Mouse (Mus musculus) myocyte (in vitro differentiated cells): ENCODE measurements around the gene Cask. TPM values are rescaled to one million over a fixed set of nuclear protein-coding genes. Genes with fewer than 3 reads are reported as not detected.

ENCODE experiments used
- H3K27me3 ChIP-seq: one replicate; pipeline ENCODE4 v1.6.1; 2011; ENCODE audit not compliant: control insufficient read depth, insufficient read depth, insufficient read length
- H3K36me3 ChIP-seq: one replicate; pipeline ENCODE4 v1.6.1; 2011; ENCODE audit not compliant: control insufficient read depth, insufficient read depth
- H3K4me2 ChIP-seq: one replicate; pipeline ENCODE4 v1.6.1; 2011; ENCODE audit warnings: low read depth, control low read depth
- H3K4me3 ChIP-seq: one replicate; pipeline ENCODE4 v1.5.1; 2011; ENCODE audit warnings: mild to moderate bottlenecking, control low read depth, moderate library complexity
- H3K79me2 ChIP-seq: one replicate; pipeline ENCODE4 v1.6.1; 2011; ENCODE audit not compliant: control insufficient read depth, insufficient read depth
- H3ac ChIP-seq: one replicate; pipeline ENCODE4 v1.6.1; 2011; ENCODE audit not compliant: control insufficient read depth, insufficient read length
- CEBPB ChIP-seq: IDR thresholded peaks from 2 replicates; pipeline ENCODE4 v1.6.1; 2011; ENCODE audit warnings: mild to moderate bottlenecking, moderate library complexity; ENCODE audit not compliant: poor library complexity, insufficient read depth, severe bottlenecking
- E2F4 ChIP-seq: IDR thresholded peaks from one replicate; pipeline ENCODE4 v1.6.1; 2011; ENCODE audit warnings: mild to moderate bottlenecking, control low read depth, moderate library complexity; ENCODE audit not compliant: insufficient read depth
- MAX ChIP-seq: IDR thresholded peaks from one replicate; pipeline ENCODE4 v1.6.1; 2011; ENCODE audit warnings: low read depth, mild to moderate bottlenecking, control low read depth
- MYOD1 ChIP-seq, 3 experiments: IDR thresholded peaks; one replicate each; pipeline ENCODE4 v1.6.1; 2011; ENCODE audit warnings: control low read depth in 2 of 3, low read depth in 2 of 3, mild to moderate bottlenecking in 2 of 3, moderate library complexity in 1 of 3; ENCODE audit not compliant: insufficient read length in 2 of 3, control insufficient read depth in 1 of 3
- MYOG ChIP-seq, 3 experiments: IDR thresholded peaks; one replicate each; pipeline ENCODE4 v1.6.1; 2011; ENCODE audit warnings: control low read depth in 2 of 3, low read depth in 2 of 3, mild to moderate bottlenecking in 2 of 3; ENCODE audit not compliant: insufficient read length in 2 of 3, control insufficient read depth in 1 of 3, insufficient read depth in 1 of 3
- POLR2A ChIP-seq: IDR thresholded peaks from one replicate; pipeline ENCODE4 v1.6.1; 2011; ENCODE audit warnings: low read depth, mild to moderate bottlenecking, control low read depth, moderate library complexity; ENCODE audit not compliant: insufficient read length
- POLR2AphosphoS2 ChIP-seq: IDR thresholded peaks from one replicate; pipeline ENCODE4 v1.6.1; 2011; ENCODE audit warnings: low read depth, control low read depth; ENCODE audit not compliant: insufficient read length
- REST ChIP-seq: IDR thresholded peaks from one replicate; pipeline ENCODE4 v1.6.1; 2011; ENCODE audit warnings: mild to moderate bottlenecking, control low read depth, moderate library complexity; ENCODE audit not compliant: insufficient read depth, insufficient read length
- SRF ChIP-seq: IDR thresholded peaks from one replicate; pipeline ENCODE4 v1.6.1; 2011; ENCODE audit warnings: low read depth; ENCODE audit not compliant: control insufficient read depth, insufficient read length
- TCF12 ChIP-seq: IDR thresholded peaks from one replicate; pipeline ENCODE4 v1.6.1; 2011; ENCODE audit warnings: mild to moderate bottlenecking, control low read depth; ENCODE audit not compliant: poor library complexity, insufficient read depth, severe bottlenecking
- TCF3 ChIP-seq: IDR thresholded peaks from one replicate; pipeline ENCODE4 v1.6.1; 2011; ENCODE audit warnings: low read depth, control low read depth; ENCODE audit not compliant: insufficient read length
- USF1 ChIP-seq: IDR thresholded peaks from one replicate; pipeline ENCODE4 v1.6.1; 2011; ENCODE audit warnings: low read depth, mild to moderate bottlenecking, control low read depth, moderate library complexity
- polyA plus RNA-seq: library from polyadenylated mRNA; unstranded; fragments of >200 nt; fragmentation: generic; extraction: Trizol; gene quantifications from one replicate; pipeline ENCODE4 v1.2.1, GENCODE M21; 2012; ENCODE audit warnings: missing spikeins

The Cask gene
- polyA plus RNA-seq, 1 experiment: 12.0 TPM

- Histone ChIP-seq H3K79me2 (peaks cover 22% of the 10 kb centered on the region), H3K4me2 (no peak overlapping the region), H3K4me3 (no peak overlapping the region), H3ac (no peak overlapping the region), H3K27me3 (no peaks in the 10 kb centered on the region), H3K36me3 (no peaks in the 10 kb centered on the region)
- TF ChIP-seq MYOG (IDR thresholded peaks at IDR 0.05; ENCODE audit: control insufficient read depth in 1 of 3, insufficient read depth in 1 of 3, insufficient read length in 2 of 3, low read depth in 2 of 3) (no peak), MYOD1 (IDR thresholded peaks at IDR 0.05; ENCODE audit: control insufficient read depth in 1 of 3, insufficient read length in 2 of 3, low read depth in 2 of 3) (no peak), TCF12 (no peak), SRF (no peak), CEBPB (no peak), POLR2A (no peak), TCF3 (no peak), POLR2AphosphoS2 (no peak), E2F4 (no peak), MAX (no peak), REST (no peak), USF1 (no peak)
Measured at GRCm38 (mm10) chrX:13848473-13848872, 2.7 kb downstream of the Cask start.

DNA sequence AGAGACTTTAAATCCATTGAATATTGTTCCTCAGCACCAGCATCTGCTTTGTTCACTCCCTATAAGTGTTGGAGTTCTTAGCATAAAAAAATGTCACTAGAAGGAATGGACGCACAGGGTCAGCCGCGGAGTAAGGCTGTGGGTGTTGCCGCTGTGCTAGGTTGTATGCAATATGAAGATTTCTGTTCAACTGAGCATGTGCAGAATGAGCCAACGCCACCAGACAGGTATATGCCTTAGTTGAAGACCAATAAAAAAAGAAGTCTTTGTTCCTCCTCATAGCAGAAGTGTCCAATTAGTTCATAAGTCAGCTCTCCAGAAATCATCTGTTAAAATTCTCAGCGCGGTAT, 3.7 kb downstream of the Cask start:
- Histone ChIP-seq H3K4me3 (peak overlapping the region; percentile 59), H3K79me2 (peaks cover 32% of the 10 kb centered on the region), H3K36me3 (no peaks in the 10 kb centered on the region), H3ac (no peak overlapping the region), H3K4me2 (peak overlapping the region; percentile 71), H3K27me3 (no peaks in the 10 kb centered on the region)
- TF ChIP-seq POLR2A: no peak

DNA sequence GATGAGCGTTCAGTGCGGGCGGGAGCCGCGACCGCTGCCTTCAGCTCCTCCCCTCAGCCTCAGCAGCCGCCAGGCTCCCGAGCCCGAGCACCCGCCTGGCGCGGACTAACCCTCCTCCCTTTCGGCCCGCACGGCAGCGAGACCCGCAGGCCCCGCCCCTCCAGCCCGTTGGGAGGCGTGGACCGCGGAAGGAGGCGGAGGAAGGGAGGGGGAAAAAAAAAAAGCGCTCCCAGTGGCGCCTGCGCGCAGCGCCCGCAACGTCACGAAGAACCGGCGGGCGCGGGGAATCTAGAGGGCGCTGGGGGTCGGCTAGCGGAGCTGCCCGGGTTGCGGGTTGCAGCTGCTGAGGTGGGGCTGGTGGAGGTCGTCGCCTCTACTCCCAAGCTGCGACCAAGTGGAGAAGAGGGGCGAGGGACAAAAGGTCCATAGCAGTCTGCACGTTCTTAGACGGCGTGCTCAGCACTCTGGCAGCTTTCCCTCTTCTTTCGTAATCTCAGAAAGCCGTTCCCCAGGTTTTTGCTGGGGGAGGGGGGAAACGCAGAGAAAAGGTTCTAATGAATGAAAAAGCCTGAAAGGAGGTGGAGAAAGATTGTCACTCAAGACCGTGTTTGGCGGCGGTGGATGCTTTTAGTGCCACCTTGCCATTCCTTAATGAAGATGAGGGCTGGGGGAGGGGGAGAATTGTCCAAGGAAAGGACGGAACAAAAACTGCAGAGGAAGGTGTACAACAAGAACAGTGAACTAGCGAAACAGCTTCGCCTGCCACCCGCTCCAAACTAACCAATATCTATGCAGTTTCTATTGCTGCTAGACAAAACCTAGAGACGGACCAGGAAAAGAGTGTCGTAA, 4.3 kb downstream of the Cask start:
- Histone ChIP-seq H3K36me3 (no peaks in the 10 kb centered on the region), H3K4me3 (peak overlapping the region; percentile 59), H3ac (peak overlapping the region; percentile 60), H3K4me2 (peak overlapping the region; percentile 71), H3K79me2 (peaks cover 38% of the 10 kb centered on the region), H3K27me3 (no peaks in the 10 kb centered on the region)
- TF ChIP-seq TCF12 (no peak), REST (no peak), SRF (no peak), CEBPB (0 out of 2 replicates have a peak, but pooled peaks have one; percentile 44), MYOG (IDR thresholded peaks at IDR 0.05; ENCODE audit: control insufficient read depth in 1 of 3, insufficient read depth in 1 of 3, insufficient read length in 2 of 3, low read depth in 2 of 3) (peak in 1 of 3 experiments; percentile 1), POLR2A (peak; percentile 79), POLR2AphosphoS2 (peak; percentile 5), TCF3 (no peak), E2F4 (no peak)

GRCm38 (mm10) chrX:13845858-13846652, 5.1 kb downstream of the Cask start:
- Histone ChIP-seq H3K79me2 (peaks cover 46% of the 10 kb centered on the region), H3ac (peak overlapping the region; percentile 60), H3K27me3 (no peaks in the 10 kb centered on the region), H3K4me2 (peak overlapping the region; percentile 40), H3K4me3 (peak overlapping the region; percentile 59), H3K36me3 (no peaks in the 10 kb centered on the region)
- no peak for TF ChIP-seq MYOD1 (IDR thresholded peaks at IDR 0.05; ENCODE audit: control insufficient read depth in 1 of 3, insufficient read length in 2 of 3, low read depth in 2 of 3)
- TF ChIP-seq POLR2AphosphoS2: peak; percentile 66
- no peak for TF ChIP-seq REST
- peak; percentile 26 for TF ChIP-seq POLR2A
- no peak for TF ChIP-seq MYOG (IDR thresholded peaks at IDR 0.05; ENCODE audit: control insufficient read depth in 1 of 3, insufficient read depth in 1 of 3, insufficient read length in 2 of 3, low read depth in 2 of 3)

- Histone ChIP-seq H3K36me3 (no peaks in the 10 kb centered on the region), H3K4me3 (peak overlapping the region; percentile 59), H3K27me3 (no peaks in the 10 kb centered on the region), H3K79me2 (peaks cover 54% of the 10 kb centered on the region), H3K4me2 (peak overlapping the region; percentile 40), H3ac (peak overlapping the region; percentile 60)
- TF ChIP-seq REST: no peak
- no peak for TF ChIP-seq SRF
- TF ChIP-seq MYOG (IDR thresholded peaks at IDR 0.05; ENCODE audit: control insufficient read depth in 1 of 3, insufficient read depth in 1 of 3, insufficient read length in 2 of 3, low read depth in 2 of 3): no peak
- TF ChIP-seq CEBPB: no peak
- TF ChIP-seq MYOD1 (IDR thresholded peaks at IDR 0.05; ENCODE audit: control insufficient read depth in 1 of 3, insufficient read length in 2 of 3, low read depth in 2 of 3): no peak
- TF ChIP-seq E2F4: no peak
- TF ChIP-seq USF1: no peak
- no peak for TF ChIP-seq TCF3
- TF ChIP-seq POLR2A: no peak
- TF ChIP-seq TCF12: no peak
- TF ChIP-seq POLR2AphosphoS2: no peak
- TF ChIP-seq MAX: no peak
Measured at GRCm38 (mm10) chrX:13845141-13845857, 5.9 kb downstream of the Cask start.
